Mouse (Mus musculus) limb, embryonic 13.5 days (tissue): ENCODE data around the gene Heyl. TPM values are rescaled to one million over a fixed set of nuclear protein-coding genes. Genes with fewer than 3 reads are reported as not detected.
"Not testable (repeated sequence)": the region's sequence is repeated elsewhere in the genome, so short reads cannot be mapped to it uniquely, and the experiment has no call there.

Experiments
- ATAC-seq: fragments of 200-750 bp; cut with Nextera tagmentation; 2 replicates; pipeline ENCODE4 v1.8.0; 2017; ENCODE audit warnings: low read depth, moderate number of reproducible peaks, moderate TSS enrichment; ENCODE audit not compliant: low FRiP score
- H3K27ac ChIP-seq: fragments of 300-500 bp; sonication (generic); 2 replicates; pipeline ENCODE4 v1.5.1; 2015; ENCODE audit warnings: inconsistent platforms, mild to moderate bottlenecking, moderate library complexity
- H3K27me3 ChIP-seq: fragments of 300-500 bp; sonication (generic); 2 replicates; pipeline ENCODE4 v1.6.1; 2015; ENCODE audit warnings: mild to moderate bottlenecking, inconsistent platforms
- H3K36me3 ChIP-seq: fragments of 300-500 bp; sonication (generic); 2 replicates; pipeline ENCODE4 v1.6.1; 2015; ENCODE audit warnings: inconsistent platforms, mild to moderate bottlenecking, moderate library complexity
- H3K4me1 ChIP-seq: fragments of 300-500 bp; sonication (generic); 2 replicates; pipeline ENCODE4 v1.6.1; 2015; ENCODE audit warnings: inconsistent platforms
- H3K4me2 ChIP-seq: fragments of 300-500 bp; sonication (generic); replicated peaks from 2 replicates; pipeline ENCODE4 v1.6.1; 2015; ENCODE audit warnings: inconsistent platforms, mild to moderate bottlenecking, moderate library complexity
- H3K4me3 ChIP-seq: fragments of 300-500 bp; sonication (generic); 2 replicates; pipeline ENCODE4 v1.5.1; 2015; ENCODE audit warnings: moderate library complexity, mild to moderate bottlenecking, inconsistent platforms
- H3K9ac ChIP-seq: fragments of 300-500 bp; sonication (generic); 2 replicates; pipeline ENCODE4 v1.6.1; 2015; ENCODE audit warnings: mild to moderate bottlenecking, inconsistent platforms
- H3K9me3 ChIP-seq: fragments of 300-500 bp; sonication (generic); 2 replicates; pipeline ENCODE4 v1.6.1; 2016; ENCODE audit warnings: inconsistent platforms
- WGBS: fragments of 180-500 bp; shearing (Covaris S2); methylation state at CpG from one replicate; pipeline ENCODE4 v1.1.7; 2015; 5-methylcytosine and 5-hydroxymethylcytosine counted together
- polyA plus RNA-seq: library from polyadenylated mRNA; unstranded; fragments of >200 nt; fragmentation: Nextera tagmentation; extraction: Ambion mirVana; gene quantifications from 2 replicates; pipeline ENCODE4 v1.2.1, GENCODE M21; 2015

The Heyl gene
- polyA plus RNA-seq, 1 experiment from 2014 or later, result 6.5 TPM

GRCm38 (mm10) chr4:123293661-123294443 lies 60.5 kb downstream of the Heyl start:
- ATAC-seq, result no peak
- WGBS, result 74% methylated on average over 7 of the region's 7 CpGs
- peaks cover 95% of the 10 kb centered on the region for H3K36me3 ChIP-seq

DNA sequence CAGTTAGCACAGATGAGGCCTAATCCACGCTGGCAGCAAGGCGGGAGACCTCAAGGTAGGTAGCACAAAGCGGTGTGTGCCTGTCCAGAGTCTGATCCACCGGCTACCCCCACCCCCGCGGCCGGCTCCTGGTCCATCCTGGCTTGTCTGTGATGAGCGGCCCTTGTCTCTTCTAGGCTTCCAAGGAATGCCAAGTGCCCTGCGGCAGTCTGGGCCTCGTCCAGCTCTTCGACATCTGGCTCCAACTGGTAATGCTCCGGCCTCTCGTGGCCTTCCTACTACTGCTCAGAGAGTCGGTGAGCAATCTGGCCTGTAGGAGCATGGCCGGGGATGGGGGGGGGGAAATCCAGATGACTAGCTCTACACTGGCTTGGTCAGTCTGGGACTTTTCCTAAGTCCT lies 61.7 kb downstream of the Heyl start:
- not testable (repeated sequence) for H3K27me3 ChIP-seq, H3K9me3 ChIP-seq, H3K4me3 ChIP-seq, H3K4me1 ChIP-seq, H3K9ac ChIP-seq, H3K4me2 ChIP-seq, ATAC-seq, H3K27ac ChIP-seq
- H3K36me3 ChIP-seq, result peaks cover 95% of the 10 kb centered on the region
- WGBS, result 87% methylated on average over 15 of the region's 15 CpGs

More at GRCm38 (mm10) chr4:123293661-123294443, 60.5 kb downstream of the Heyl start:
- no peaks in the 10 kb centered on the region for H3K9me3 ChIP-seq
- H3K4me1 ChIP-seq, result no peaks in the 10 kb centered on the region
- H3K9ac ChIP-seq, result no peak overlapping the region
- no peak overlapping the region for H3K27ac ChIP-seq
- H3K4me2 ChIP-seq, result no peak overlapping the region
- H3K27me3 ChIP-seq, result no peaks in the 10 kb centered on the region
- H3K4me3 ChIP-seq, result no peak overlapping the region

GRCm38 (mm10) chr4:123295516-123296147 lies 62.3 kb downstream of the Heyl start:
- 86% methylated on average over 21 of the region's 21 CpGs for WGBS
- Histone ChIP-seq H3K27ac (no peak overlapping the region), H3K9me3 (no peaks in the 10 kb centered on the region), H3K4me2 (no peak overlapping the region), H3K36me3 (peaks cover 97% of the 10 kb centered on the region), H3K4me3 (no peak overlapping the region), H3K9ac (no peak overlapping the region), H3K27me3 (no peaks in the 10 kb centered on the region), H3K4me1 (no peaks in the 10 kb centered on the region)
- no peak for ATAC-seq

GRCm38 (mm10) chr4:123296148-123296534 lies 62.8 kb downstream of the Heyl start:
- H3K4me3 ChIP-seq, result no peak overlapping the region
- no peak overlapping the region for H3K27ac ChIP-seq
- H3K4me2 ChIP-seq, result no peak overlapping the region
- H3K36me3 ChIP-seq, result peaks cover 97% of the 10 kb centered on the region
- H3K9me3 ChIP-seq, result no peaks in the 10 kb centered on the region
- no peaks in the 10 kb centered on the region for H3K27me3 ChIP-seq
- 87% methylated on average over 5 of the region's 5 CpGs for WGBS
- no peak overlapping the region for H3K9ac ChIP-seq
- ATAC-seq, result no peak
- no peaks in the 10 kb centered on the region for H3K4me1 ChIP-seq

GRCm38 (mm10) chr4:123297195-123297960 lies 64.0 kb downstream of the Heyl start:
- Histone ChIP-seq H3K4me3 (no peak overlapping the region), H3K4me1 (no peaks in the 10 kb centered on the region), H3K27ac (no peak overlapping the region), H3K36me3 (peaks cover 96% of the 10 kb centered on the region), H3K27me3 (no peaks in the 10 kb centered on the region), H3K4me2 (no peak overlapping the region), H3K9me3 (no peaks in the 10 kb centered on the region), H3K9ac (no peak overlapping the region)
- no peak for ATAC-seq
- WGBS, result 94% methylated on average over 22 of the region's 22 CpGs

DNA sequence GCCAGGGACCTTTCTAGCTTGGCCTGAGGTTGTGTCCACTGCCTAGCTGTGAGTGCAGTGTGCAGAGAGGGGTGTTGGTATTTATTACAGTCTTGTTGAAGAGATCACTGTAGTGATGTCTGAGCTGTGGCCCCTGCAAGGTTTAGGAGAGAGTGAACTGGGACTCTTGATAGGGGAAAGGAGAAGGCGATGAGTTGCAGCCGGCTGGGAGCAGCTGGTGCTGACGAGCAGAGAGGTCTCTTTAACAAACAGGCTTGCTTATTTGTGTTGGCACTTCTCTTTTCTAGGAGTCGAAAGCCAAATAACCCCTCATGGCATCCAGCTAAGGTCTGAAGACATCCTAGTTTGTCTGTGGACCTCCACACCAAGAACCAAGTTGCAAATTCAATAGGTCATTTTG lies 64.9 kb downstream of the Heyl start:
- Histone ChIP-seq H3K4me3 (no peak overlapping the region), H3K36me3 (peaks cover 96% of the 10 kb centered on the region), H3K9ac (no peak overlapping the region), H3K4me1 (no peaks in the 10 kb centered on the region), H3K27ac (no peak overlapping the region), H3K9me3 (no peaks in the 10 kb centered on the region), H3K4me2 (no peak overlapping the region), H3K27me3 (no peaks in the 10 kb centered on the region)
- ATAC-seq, result no peak
- 95% methylated on average over 4 of the region's 4 CpGs for WGBS

- Histone ChIP-seq H3K27me3 (no peaks in the 10 kb centered on the region), H3K9me3 (no peaks in the 10 kb centered on the region), H3K4me2 (no peak overlapping the region), H3K4me1 (no peaks in the 10 kb centered on the region), H3K36me3 (peaks cover 96% of the 10 kb centered on the region), H3K27ac (no peak overlapping the region), H3K4me3 (no peak overlapping the region), H3K9ac (no peak overlapping the region)
- WGBS, result 94% methylated on average over 11 of the region's 11 CpGs
- no peak for ATAC-seq
Observed at GRCm38 (mm10) chr4:123298980-123299670, 65.8 kb downstream of the Heyl start.

Other genes starting within 250 kb of the Heyl start
- gene Mycl, start 237.9 kb upstream of the Heyl start, polyA plus RNA-seq, result 28.2 and 29.2 TPM in 2 replicates
- gene Trit1, start 217.0 kb upstream of the Heyl start, polyA plus RNA-seq, result 19.1 and 21.5 TPM in 2 replicates
- 0.28 and 0.89 TPM in 2 replicates for gene Bmp8b, start 128.4 kb upstream of the Heyl start, polyA plus RNA-seq
- 0.10 TPM in 1 of 2 replicates, not detected in the other for gene Oxct2b, start 117.3 kb upstream of the Heyl start, polyA plus RNA-seq
- gene Ppie, start 93.6 kb upstream of the Heyl start, polyA plus RNA-seq, result 103 TPM in 2 replicates
- 0.59 and 0.76 TPM in 2 replicates for gene Hpcal4, start 50.3 kb upstream of the Heyl start, polyA plus RNA-seq
- gene Nt5c1a, start 32.1 kb upstream of the Heyl start, polyA plus RNA-seq, result not detected in 2 replicates
- 43.9 and 45.8 TPM in 2 replicates for gene Pabpc4, start 28.8 kb downstream of the Heyl start, polyA plus RNA-seq
- gene Oxct2a, start 90.1 kb downstream of the Heyl start, polyA plus RNA-seq, result not detected in 2 replicates
- gene Bmp8a, start 109.7 kb downstream of the Heyl start, polyA plus RNA-seq, result 0.83 and 0.92 TPM in 2 replicates